Mouse (Mus musculus): Measurements from ENCODE around the gene Morc4.

- TF ChIP-seq CTCF (IDR thresholded peaks at IDR 0.05; ENCODE audit: low read depth, low read length): no peak
- no peak for TF ChIP-seq POLR2A (IDR thresholded peaks at IDR 0.05; ENCODE audit: extremely low read depth, insufficient read depth, low read length)
Observed at GRCm38 (mm10) chrX:139859402-139859801, 12.1 kb downstream of the Morc4 start.

All from liver, adult 2 months (tissue).